28 mouse cellular contexts compared by ENCODE assay signal in the genomic region with DNA sequence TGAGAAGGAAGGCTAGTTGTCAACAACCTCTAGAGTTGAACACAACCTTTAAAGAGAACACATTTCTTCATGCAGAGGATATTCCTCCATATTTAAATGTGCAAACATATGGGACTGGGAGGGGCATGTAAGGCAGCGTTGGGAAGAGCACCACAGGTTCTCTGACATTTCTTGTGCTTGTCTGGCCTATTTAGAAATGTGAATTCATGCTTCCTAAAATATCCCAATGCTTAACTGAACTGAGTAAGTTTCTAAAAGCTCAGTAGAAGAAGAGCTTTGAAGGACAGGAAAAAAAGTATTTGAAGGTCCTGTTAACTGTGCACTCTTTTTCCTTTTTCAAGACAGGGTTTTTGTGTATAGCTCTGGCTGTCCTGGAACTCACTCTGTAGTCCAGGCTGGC. TPM values are rescaled to one million over a fixed set of nuclear protein-coding genes. Genes with fewer than 3 reads are reported as not detected.
"Had no signal": no experiment of that assay in that cellular context is flagged by ENCODE, and none has a peak within 500 bp of the region (broad histone marks: within the 10 kb centered on the region; RNA-seq: fewer than 3 reads in every experiment).

No protein-coding gene starts in this region.

- ATAC-seq: hindbrain, embryonic 16.5 days; hindbrain, postnatal 0 days; inflammation-experienced regulatory T-cells, adult 6 months; intestine, embryonic 15.5 days; intestine, embryonic 16.5 days; intestine, postnatal 0 days had no signal

- DNase-seq: heart, postnatal 10 days; heart, postnatal 14 days; heart, postnatal 36 days; kidney, adult 11 months; kidney, adult 18-20 months; kidney, adult 2 months; kidney, adult 8-10 months; kidney, adult 9 months; kidney, postnatal 10 days; kidney, postnatal 14 days; kidney, postnatal 25 days; kidney, postnatal 36 days; kidney, postnatal 4 days; layer of hippocampus, adult 9-11 months; layer of hippocampus, postnatal 36 days had no signal

RNA-seq across cellular contexts. Expression of a gene that starts 13.4 kb away (rescaled TPM):
- total RNA-seq: heart, postnatal 10 days; heart, postnatal 36 days; hindbrain, postnatal 0 days; layer of hippocampus, adult 18-20 months; layer of hippocampus, adult 2 months; layer of hippocampus, postnatal 14 days; layer of hippocampus, postnatal 36 days; left cerebral cortex, adult 18-20 months; left cerebral cortex, adult 2 months; left cerebral cortex, adult 8-10 months had no signal

RNA-seq across cellular contexts. Expression of a gene that starts 32.2 kb away (rescaled TPM):
- total RNA-seq: hematopoietic stem cell, adult 5-6 weeks; left cerebral cortex, adult 2 months had no signal
